Mouse (Mus musculus) mature B cell (primary cell): ENCODE data around the gene Jaml.
"Not testable (repeated sequence)": the region's sequence is repeated elsewhere in the genome, so short reads cannot be mapped to it uniquely, and the experiment has no call there.

Experiments
- in situ Hi-C: fragments of 300-500 bp; cut with MboI; formaldehyde crosslinking; loops from 2 replicates; pipeline ENCODE4 v1.14.3; 2019

Jaml gene

DNA sequence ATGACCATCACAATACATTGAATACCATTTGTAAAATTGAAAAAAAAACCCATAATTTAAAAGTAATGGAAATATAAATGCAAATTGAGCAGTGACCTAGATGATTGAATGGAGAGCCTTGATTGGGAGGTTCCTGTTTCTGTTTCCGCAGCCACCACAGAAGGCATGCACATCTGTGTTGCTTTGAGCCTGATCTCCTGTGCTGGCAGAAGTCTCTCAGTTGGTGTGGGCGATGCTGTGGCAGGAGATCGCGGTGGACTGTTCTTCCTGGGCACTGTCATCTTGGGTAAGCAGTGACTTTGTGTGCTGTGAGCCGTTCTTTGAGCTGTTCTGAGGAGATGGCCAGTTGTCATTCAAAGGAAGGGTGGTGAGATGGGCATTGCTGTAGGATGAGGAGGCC lies at the start of gene Jaml:
TSS of gene Jaml (plus strand) at position 173 of the 400 bp plus-strand sequence.
- in situ Hi-C loops: no loop called here

GRCm38 (mm10) chr9:45030341-45030740 lies 48.6 kb upstream of the Jaml start:
- in situ Hi-C loops: no loop called here

DNA sequence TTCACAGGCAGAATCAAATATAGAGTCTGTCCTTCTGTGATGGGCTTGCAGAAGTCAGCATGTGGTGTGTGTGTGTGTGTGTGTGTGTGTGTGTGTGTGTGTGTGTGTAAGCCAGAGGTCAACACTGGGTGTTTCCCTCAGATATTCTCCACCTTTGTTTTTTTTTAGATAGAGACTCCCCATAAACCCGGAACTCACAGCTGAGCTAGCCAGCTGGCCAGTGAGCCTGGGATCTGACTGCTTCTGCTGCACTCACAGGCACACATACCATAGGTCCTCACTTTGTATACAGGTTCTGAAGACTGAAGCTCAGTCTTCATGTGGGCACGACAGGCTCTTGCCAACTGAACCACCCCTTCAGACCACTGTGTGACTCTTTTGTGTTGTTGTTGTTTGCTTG lies 46.7 kb upstream of the Jaml start:
- in situ Hi-C loops: no loop called here

DNA sequence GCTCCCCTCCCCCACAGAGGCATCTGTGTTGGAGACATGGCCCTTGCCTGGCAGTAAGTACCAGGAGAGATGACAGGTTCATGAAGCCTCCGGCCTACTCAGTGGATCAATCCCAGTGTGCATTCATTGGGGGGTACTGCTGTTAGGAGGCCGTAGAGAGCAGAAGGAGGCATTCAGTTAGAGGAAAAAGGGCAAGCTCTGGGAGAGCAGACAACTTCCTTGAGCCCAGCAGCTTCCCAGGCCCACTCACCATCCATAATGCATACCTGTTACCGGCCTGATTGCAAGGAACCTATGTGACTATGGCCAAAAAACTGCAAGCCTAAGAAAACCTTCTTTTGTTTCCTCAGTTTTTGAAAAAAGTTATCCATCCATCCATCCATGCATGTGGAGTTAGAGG lies 44.5 kb upstream of the Jaml start:
- in situ Hi-C loops: no loop called here

- in situ Hi-C loops: not testable (repeated sequence)
Observed at GRCm38 (mm10) chr9:45037803-45038202, 41.2 kb upstream of the Jaml start.

- in situ Hi-C loops: no loop called here
Observed at GRCm38 (mm10) chr9:45039499-45039898, 39.5 kb upstream of the Jaml start, which contains the start of gene Mpzl2. Gene Mpzl2, plus strand, starts transcription at chr9:45039799.

DNA sequence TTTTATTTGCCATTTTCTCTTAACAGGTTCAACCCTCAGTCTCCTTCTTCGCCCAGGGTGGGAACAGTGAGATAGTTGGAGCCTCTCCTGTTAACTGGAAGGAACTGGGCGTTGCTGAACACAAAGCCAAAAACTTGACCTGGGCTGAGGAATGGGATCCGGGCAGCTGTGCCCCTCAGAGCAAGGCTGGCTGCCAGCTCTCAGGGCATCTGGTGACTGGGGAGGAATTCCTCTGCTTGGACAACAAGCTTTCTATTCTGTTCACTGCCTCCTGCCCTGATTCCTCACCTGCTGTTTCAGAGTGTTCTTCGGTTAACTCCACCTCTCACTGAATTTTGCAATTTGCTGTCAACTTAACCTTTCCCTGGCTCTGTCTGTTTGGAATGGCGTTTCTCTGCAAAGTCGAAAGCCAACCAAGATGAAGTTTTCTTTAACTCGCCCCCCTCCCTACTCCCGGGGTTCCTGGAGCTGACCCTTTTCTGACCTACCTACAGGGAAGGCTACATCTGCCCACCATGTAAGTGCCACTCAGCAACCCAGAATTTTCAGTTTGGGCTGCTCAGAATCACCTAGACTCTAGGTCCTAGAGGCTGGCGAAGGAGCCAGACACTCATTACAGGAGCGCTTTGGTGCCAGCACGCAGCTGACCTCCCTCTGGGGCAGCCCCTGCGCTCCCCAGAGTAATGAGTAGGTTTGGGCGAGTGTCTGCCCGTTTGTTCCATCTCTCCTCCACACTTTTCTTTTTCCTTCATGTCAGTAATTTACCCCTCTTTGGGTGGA lies 38.7 kb upstream of the Jaml start:
- in situ Hi-C loops: no loop called here

- in situ Hi-C loops: no loop called here
Observed at GRCm38 (mm10) chr9:45041131-45041838, 37.7 kb upstream of the Jaml start.

GRCm38 (mm10) chr9:45042056-45042720 lies 36.8 kb upstream of the Jaml start:
- in situ Hi-C loops: no loop called here

DNA sequence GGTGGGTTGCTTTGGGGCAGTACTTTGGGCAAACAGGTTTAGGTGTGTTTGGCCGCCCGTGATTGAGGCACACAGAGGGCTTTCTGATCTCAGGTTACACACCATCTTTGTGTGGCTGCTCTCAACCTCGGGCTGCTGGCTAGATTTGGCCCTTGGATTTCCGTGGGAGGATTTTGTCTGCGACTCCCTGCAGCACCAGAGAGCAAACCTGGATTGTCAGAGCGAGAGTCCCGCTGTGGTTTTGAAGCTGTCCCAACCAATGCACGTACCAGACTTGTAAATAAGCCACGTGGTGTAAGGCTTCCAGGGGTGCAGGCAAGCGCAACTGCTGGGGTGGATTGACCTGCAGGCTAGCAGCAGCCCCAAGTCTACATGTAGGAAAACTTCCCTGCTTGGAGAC lies 36.0 kb upstream of the Jaml start:
- in situ Hi-C loops: no loop called here

- in situ Hi-C loops: no loop called here
Observed at GRCm38 (mm10) chr9:45046973-45047372, 32.0 kb upstream of the Jaml start.

GRCm38 (mm10) chr9:45048511-45048910 lies 30.5 kb upstream of the Jaml start:
- in situ Hi-C loops: no loop called here

DNA sequence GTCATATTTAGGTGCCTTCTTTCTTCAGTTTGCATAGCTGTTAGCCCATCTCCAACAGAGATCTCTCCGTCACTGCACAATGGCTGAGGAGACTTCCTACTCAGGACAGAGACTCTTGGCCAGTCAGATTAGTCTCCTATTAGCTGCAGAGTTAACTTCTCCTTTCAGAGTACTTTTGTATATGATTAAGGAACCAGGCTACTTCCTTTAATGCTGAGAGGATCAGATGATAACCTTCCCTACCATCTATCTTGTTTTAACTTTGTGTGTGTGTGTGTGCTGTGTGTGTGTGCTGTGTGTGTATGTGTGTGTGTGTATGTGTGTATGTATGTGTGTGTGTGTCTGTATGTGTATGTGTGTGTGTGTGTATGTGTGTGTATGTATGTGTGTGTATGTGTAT lies 29.3 kb upstream of the Jaml start:
- in situ Hi-C loops: no loop called here

- in situ Hi-C loops: no loop called here
Observed at GRCm38 (mm10) chr9:45050301-45050700, 28.7 kb upstream of the Jaml start.

DNA sequence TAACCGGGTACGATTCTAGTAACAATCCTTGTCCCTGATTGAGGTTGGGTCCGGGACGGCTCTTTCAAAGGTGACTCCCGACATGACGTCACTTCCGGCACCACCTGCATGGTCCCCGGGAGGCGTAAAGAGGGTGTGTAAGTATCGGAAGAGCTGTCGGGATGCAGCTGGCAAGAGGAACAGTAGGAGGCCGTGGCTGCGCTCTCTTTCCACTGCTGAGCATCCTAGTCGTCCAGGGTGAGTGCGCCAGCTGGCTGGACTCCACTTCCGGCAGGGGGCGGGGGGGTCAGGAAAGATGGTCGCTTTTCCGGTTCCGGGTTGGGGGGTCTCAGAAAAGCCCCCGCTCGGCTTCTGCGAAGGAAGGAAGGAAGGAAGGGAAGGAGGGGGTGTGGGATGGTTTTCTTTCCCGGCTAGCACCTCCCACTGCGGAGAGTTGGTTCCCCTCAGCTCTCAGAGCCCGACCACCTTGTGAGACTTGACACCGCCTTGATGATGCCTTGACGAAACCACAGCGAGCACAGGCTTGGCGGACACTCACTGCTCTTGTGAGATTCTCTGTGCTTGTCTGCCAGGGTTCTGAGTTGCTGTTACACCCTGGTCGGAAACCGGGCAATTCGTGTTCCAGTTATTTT lies 23.8 kb upstream of the Jaml start, which contains the start of gene Mpzl3:
TSS of gene Mpzl3 (plus strand) at position 105 of the 632 bp plus-strand sequence.
- in situ Hi-C loops: no loop called here

GRCm38 (mm10) chr9:45058304-45058940 lies 20.6 kb upstream of the Jaml start:
- in situ Hi-C loops: no loop called here

- in situ Hi-C loops: no loop called here
Observed at GRCm38 (mm10) chr9:45060151-45060550, 18.8 kb upstream of the Jaml start.

DNA sequence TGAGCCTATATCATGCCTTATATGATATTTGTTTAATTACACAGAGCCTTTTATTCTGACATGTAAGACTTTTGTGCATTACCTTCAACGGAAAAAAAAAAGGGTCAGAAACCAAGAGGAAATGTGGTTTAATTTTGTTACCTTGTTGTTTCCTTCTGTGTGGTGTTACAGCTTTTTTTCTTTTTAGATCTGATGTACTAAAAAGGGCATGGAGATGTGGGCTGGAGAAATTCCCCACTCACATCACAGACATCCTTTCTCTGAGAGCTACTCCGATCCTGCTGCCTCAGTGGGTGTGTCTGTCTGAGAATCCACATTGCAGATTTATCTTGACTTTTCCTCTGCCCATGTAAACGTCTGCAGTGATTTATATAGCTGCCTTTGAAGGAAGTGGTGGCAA lies 16.3 kb upstream of the Jaml start:
- in situ Hi-C loops: no loop called here

DNA sequence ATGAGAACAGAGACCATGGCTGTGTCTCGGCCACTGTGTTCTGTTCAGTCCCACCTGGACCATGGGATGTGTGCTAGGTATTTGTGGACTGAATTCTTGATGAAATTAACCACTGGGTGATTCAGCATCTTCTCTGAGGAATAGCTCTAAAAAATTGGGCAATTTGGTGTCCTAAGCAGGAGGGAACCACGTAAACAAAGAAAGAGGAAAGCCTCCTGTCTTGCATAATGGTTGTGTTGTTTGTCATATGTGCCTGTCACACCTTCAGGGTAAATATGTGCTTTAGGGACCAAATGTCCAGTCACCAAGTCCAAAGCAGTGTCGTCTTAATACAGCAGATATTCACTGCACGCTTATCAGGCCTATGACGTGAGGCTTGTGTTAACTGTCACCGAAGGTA lies 14.6 kb upstream of the Jaml start:
- in situ Hi-C loops: no loop called here

GRCm38 (mm10) chr9:45066735-45067134 lies 12.2 kb upstream of the Jaml start:
- in situ Hi-C loops: no loop called here

DNA sequence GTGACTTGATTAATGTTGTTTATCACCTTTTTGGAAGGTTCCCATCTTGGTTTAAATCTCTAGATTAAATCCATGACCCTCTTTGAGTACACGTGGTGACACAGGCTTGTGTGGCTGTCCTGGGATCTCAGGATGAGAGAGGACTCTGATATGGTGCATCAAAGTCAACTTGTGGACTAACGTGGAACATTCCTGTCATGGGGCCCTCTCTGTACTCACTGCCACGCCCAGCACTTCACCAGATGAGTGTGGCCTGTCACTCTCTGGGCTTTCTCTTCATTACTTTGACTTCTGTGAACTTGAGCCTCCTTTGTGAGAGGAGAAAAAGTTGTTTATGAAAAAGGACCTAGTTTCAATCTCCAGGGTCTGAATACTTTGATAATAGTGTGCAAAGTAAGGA lies 7.2 kb upstream of the Jaml start:
- in situ Hi-C loops: no loop called here

DNA sequence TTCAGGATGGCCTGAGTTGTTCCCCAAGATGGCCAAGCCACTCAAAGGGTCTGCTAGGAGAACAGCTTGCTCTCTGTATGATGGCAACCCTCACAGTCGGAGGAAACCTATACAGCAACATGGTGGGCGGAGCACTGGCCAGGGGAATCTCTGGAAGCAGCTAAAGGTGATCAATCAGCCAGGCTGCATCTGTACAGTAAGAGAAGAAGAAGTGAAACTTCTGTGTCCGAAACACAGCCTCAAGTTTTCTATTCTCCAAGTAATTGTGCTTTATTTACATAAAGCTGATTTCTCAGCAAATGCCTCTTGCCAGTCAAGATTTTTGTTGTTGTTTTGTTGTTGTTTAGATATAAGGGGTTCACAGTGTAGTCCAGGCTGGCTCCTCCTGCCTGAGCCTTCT lies 1.1 kb upstream of the Jaml start:
- in situ Hi-C loops: no loop called here
